Comparison of ENCODE assay signal across 8 mouse cellular contexts in the genomic region with DNA sequence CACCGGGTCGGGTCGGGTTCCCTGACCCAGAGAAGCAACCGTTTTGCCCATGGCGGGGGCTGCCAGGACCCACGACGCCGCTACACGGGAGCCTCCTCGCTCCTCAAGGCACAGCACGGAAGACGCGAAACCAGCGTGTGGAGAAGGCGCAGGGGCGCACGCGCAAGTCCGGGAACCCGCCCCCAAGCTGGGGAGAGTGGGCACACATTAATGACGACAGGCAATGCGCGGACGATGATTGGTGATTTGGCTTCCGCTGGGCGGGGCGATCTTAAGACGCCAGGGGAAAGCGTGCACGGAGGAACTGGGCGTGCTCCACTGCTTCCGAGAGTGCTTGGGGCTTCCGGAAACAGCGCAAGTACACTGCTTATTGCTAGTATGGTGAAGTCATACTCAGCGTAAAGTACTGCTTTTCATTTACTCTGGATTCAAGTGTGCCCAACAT. TPM values are rescaled to one million over a fixed set of nuclear protein-coding genes. Genes with fewer than 3 reads are reported as not detected.
A peak's percentile ranks its signal among the peaks of the same experiment; 100 is the strongest.
DNase-seq lines count a peak whose midpoint lies in the region; ATAC-seq and TF ChIP-seq lines count a peak whose summit lies in the region.

A gene (minus strand): TSS at position 101 of the 445 bp plus-strand sequence.

- H3K36me3 ChIP-seq in hindbrain, embryonic 13.5 days, result no peaks in the 10 kb centered on the region

- H3K27me3 ChIP-seq in Patski, result no peaks in the 10 kb centered on the region
- peaks cover 10% of the 10 kb centered on the region; the same call in 1 of the 2 replicates for H3K27me3 ChIP-seq in hindbrain, embryonic 13.5 days

- no peak for TF ChIP-seq CTCF in Patski (IDR thresholded peaks at IDR 0.05)

- H3K4me2 ChIP-seq in hindbrain, embryonic 13.5 days, result peak within 1 kb of the TSS; percentile 95

- H3K9me3 ChIP-seq in hindbrain, embryonic 13.5 days, result no peaks in the 10 kb centered on the region

- peak within 1 kb of the TSS; percentile 26; the same call in 1 of the 2 replicates for H3K27ac ChIP-seq in hindbrain, embryonic 13.5 days

- peaks cover 22% of the 10 kb centered on the region for H3K4me1 ChIP-seq in hindbrain, embryonic 13.5 days (replicated peaks)

- CTCF ChIA-PET in Patski (lab: Charles Lee), result no interaction called here

- peak within 1 kb of the TSS; percentile 89 for H3K4me3 ChIP-seq in hindbrain, embryonic 13.5 days

- under 1% methylated on average over 35 of the region's 35 CpGs for WGBS in hindbrain, embryonic 13.5 days

- H3K9ac ChIP-seq in hindbrain, embryonic 13.5 days, result peak within 1 kb of the TSS; percentile 83

- POLR2A ChIA-PET in Patski (lab: Charles Lee), result no interaction called here

- peak; percentile 77 for DNase-seq in Patski (ENCODE audit: low read depth, low spot score)
- peak; percentile 97 to 98 for DNase-seq in cerebellum, postnatal 14 days
- peak; percentile 97 to 98 for DNase-seq in frontal cortex, postnatal 14 days (ENCODE audit: low spot score in 2 of 2)
- DNase-seq in layer of hippocampus, postnatal 25 days (ENCODE audit: extremely low spot score in 1 of 2, low spot score in 1 of 2), result peak; percentile 92
- peak; percentile 98 for DNase-seq in lung, postnatal 25 days (ENCODE audit: low spot score)
- DNase-seq in retina, embryonic 14.5 days (ENCODE audit: low spot score), result peak; percentile 99
- peak; percentile 97 for DNase-seq in thymus, postnatal 4 days

- peak; percentile 96 for ATAC-seq in Patski
- ATAC-seq in hindbrain, embryonic 13.5 days (ENCODE audit: low FRiP score), result peak; percentile 99

- in situ Hi-C loops in Patski (cut with MboI; ENCODE audit: low pct_unique_long_range_greater_than_20kb), result no loop called here

RNA-seq across cellular contexts. Expression of the gene that starts here (rescaled TPM):
- 23.9 TPM for polyA plus RNA-seq in Patski (2021)
- 24.5 and 24.7 TPM in 2 replicates for polyA plus RNA-seq in hindbrain, embryonic 13.5 days (2015; fragmentation: Nextera tagmentation; extraction: Ambion mirVana)
- total RNA-seq in layer of hippocampus, postnatal 25 days (2021), result 10 to 100 TPM; 19.3 to 20.0 TPM

Comparison
In these comparisons a context has a peak if more than half of its experiments do, and no peak if none do; other contexts are left out.
1. Peak in every context shown above with its lines: DNase-seq, ATAC-seq, H3K4me3 ChIP-seq and H3K27ac ChIP-seq.